ENCODE assay signal across 12 mouse cellular contexts in the genomic region with DNA sequence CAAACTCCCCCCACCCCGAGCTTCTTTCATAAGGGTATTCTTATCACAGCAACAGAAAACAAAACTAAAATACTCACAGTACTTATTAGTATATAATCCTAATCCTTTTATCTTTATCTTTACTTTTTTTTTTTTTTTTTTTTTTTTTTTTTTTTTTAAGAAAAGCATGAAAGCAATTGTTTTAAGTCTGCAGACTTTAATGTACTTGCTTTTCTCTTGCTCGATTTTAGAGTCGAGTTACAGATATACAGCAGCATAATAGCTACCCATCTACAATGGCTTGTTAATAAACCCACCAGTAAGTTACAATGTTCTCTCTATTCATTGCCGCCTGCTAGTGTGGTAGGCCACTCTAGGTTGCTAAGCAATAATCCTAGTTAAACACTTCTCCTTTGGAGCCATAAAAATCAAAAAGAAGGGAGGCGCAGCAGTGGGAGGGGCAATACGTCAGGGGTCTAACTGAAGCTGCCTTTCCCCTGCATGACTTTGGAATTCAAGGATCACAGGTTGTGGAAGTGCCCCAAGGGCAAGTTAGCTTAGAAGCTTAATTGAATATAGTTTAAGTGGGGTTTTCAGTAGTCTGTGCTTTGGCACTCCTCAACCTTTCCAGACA. TPM values are rescaled to one million over a fixed set of nuclear protein-coding genes. Genes with fewer than 3 reads are reported as not detected.
DNase-seq lines count a peak whose midpoint lies in the region; ATAC-seq and TF ChIP-seq lines count a peak whose summit lies in the region.
"Had no signal": no experiment of that assay in that cellular context is flagged by ENCODE, and none has a peak within 500 bp of the region (broad histone marks: within the 10 kb centered on the region; RNA-seq: fewer than 3 reads in every experiment).

No protein-coding gene starts in this region.

- WGBS in forebrain, embryonic 11.5 days: 16% methylated on average over 6 of the region's 6 CpGs
- WGBS in forebrain, embryonic 16.5 days: 7% methylated on average over 6 of the region's 6 CpGs
- 48% methylated on average over 6 of the region's 6 CpGs for WGBS in cerebellum, adult 2 months

- in situ Hi-C loops in CH12.LX (cut with MboI; ENCODE audit: low pct_ligation_motif_present, low pct_unique_long_range_greater_than_20kb, low sequenced_read_pairs): no loop called here

- H3K79me2 ChIP-seq in CH12.LX (replicated peaks; ENCODE audit: control insufficient read depth, extremely low read depth, insufficient read depth, poor library complexity, severe bottlenecking): no peaks in the 10 kb centered on the region

- peak; percentile 70 for DNase-seq in forebrain, embryonic 11.5 days (ENCODE audit: low spot score)
- no peak for DNase-seq in CH12.LX (ENCODE audit: extremely low read depth)
- DNase-seq in hindlimb bud, embryonic 11.5 days (ENCODE audit: extremely low spot score, low read depth, low spot score): peak; percentile 31
- peak; percentile 48 to 68 for DNase-seq in kidney, postnatal 36 days
- no peak for DNase-seq in cerebellum, adult 2 months
- DNase-seq in layer of hippocampus, adult 18-20 months (ENCODE audit: low spot score in 2 of 2): no peak
- DNase-seq: layer of hippocampus, postnatal 36 days had no signal

- no peaks in the 10 kb centered on the region; the same call in 1 of the 2 replicates for H3K27me3 ChIP-seq in forebrain, embryonic 11.5 days (ENCODE audit: control insufficient read depth, insufficient read depth, low read length)
- no peaks in the 10 kb centered on the region for H3K27me3 ChIP-seq in forebrain, embryonic 16.5 days (replicated peaks; ENCODE audit: control insufficient read depth, insufficient read depth, low read length)
- no peaks in the 10 kb centered on the region for H3K27me3 ChIP-seq in CH12.LX (replicated peaks)
- no peaks in the 10 kb centered on the region for H3K27me3 ChIP-seq in cerebellum, adult 2 months (ENCODE audit: control insufficient read depth, insufficient read depth, low read length)
- H3K27me3 ChIP-seq: liver, embryonic 15.5 days; Patski had no signal

- no peak overlapping the region for H3K27ac ChIP-seq in forebrain, embryonic 11.5 days (ENCODE audit: low read depth, low read length)
- no peak overlapping the region for H3K27ac ChIP-seq in forebrain, embryonic 16.5 days (ENCODE audit: low read length)
- no peak overlapping the region for H3K27ac ChIP-seq in CH12.LX (ENCODE audit: insufficient read depth, low read depth)
- H3K27ac ChIP-seq in cerebellum, adult 2 months (ENCODE audit: insufficient read depth, low read length): no peak overlapping the region
- H3K27ac ChIP-seq: liver, embryonic 15.5 days had no signal

- H3K4me1 ChIP-seq in forebrain, embryonic 11.5 days (replicated peaks; ENCODE audit: control insufficient read depth, insufficient read depth, low read length): peaks cover 4% of the 10 kb centered on the region; the same call in 1 of the 2 replicates
- peaks cover 20% of the 10 kb centered on the region for H3K4me1 ChIP-seq in forebrain, embryonic 16.5 days (replicated peaks; ENCODE audit: control insufficient read depth, insufficient read depth, low read length)
- peaks cover 9 to 43% of the 10 kb centered on the region in 2 experiments for H3K4me1 ChIP-seq in CH12.LX (ENCODE audit: control insufficient read depth in 1 of 2, insufficient read depth in 2 of 2)
- no peaks in the 10 kb centered on the region for H3K4me1 ChIP-seq in cerebellum, adult 2 months (ENCODE audit: control insufficient read depth, insufficient read depth, low read length)

- no peak overlapping the region for H3K4me3 ChIP-seq in forebrain, embryonic 11.5 days (ENCODE audit: low read depth, low read length)
- H3K4me3 ChIP-seq in forebrain, embryonic 16.5 days (replicated peaks; ENCODE audit: low read length): no peak overlapping the region
- no peak overlapping the region for H3K4me3 ChIP-seq in CH12.LX (replicated peaks in 1 of 3; ENCODE audit: low read depth in 2 of 3, low read length in 2 of 3, poor library complexity in 1 of 3)
- no peak overlapping the region for H3K4me3 ChIP-seq in cerebellum, adult 2 months (replicated peaks; ENCODE audit: insufficient read depth, low read depth, low read length)
- H3K4me3 ChIP-seq: erythroblast, embryonic 14.5 days; liver, embryonic 15.5 days had no signal

- no peak for TF ChIP-seq CTCF in CH12.LX (conservative IDR thresholded peaks at IDR 0.05 in 1 of 2, IDR thresholded peaks at IDR 0.05 in 1 of 2; ENCODE audit: low read depth in 2 of 2, low read length in 2 of 2)
- TF ChIP-seq CTCF in cerebellum, adult 2 months (IDR thresholded peaks at IDR 0.05; ENCODE audit: borderline replicate concordance, insufficient read depth, low read depth, low read length): no peak

- dilution Hi-C loops in CH12.LX (cut with MboI; ENCODE audit: extremely low pct_ligation_motif_present, extremely low pct_unique_long_range_greater_than_20kb, low sequenced_read_pairs): no loop called here

- H3K9me3 ChIP-seq in forebrain, embryonic 11.5 days (ENCODE audit: control insufficient read depth, low read length): no peaks in the 10 kb centered on the region
- H3K9me3 ChIP-seq in forebrain, embryonic 16.5 days (ENCODE audit: control insufficient read depth, low read length): no peaks in the 10 kb centered on the region
- H3K9me3 ChIP-seq in CH12.LX (replicated peaks; ENCODE audit: low read length): no peaks in the 10 kb centered on the region
- H3K9me3 ChIP-seq: liver, embryonic 15.5 days had no signal

- TF ChIP-seq EP300 in CH12.LX (IDR thresholded peaks at IDR 0.05; ENCODE audit: low read length): no peak

- H3K9ac ChIP-seq in forebrain, embryonic 11.5 days (ENCODE audit: low read length): no peak overlapping the region
- H3K9ac ChIP-seq in forebrain, embryonic 16.5 days (replicated peaks; ENCODE audit: low read depth, low read length): no peak overlapping the region
- H3K9ac ChIP-seq in CH12.LX (ENCODE audit: insufficient read depth, low read depth): no peak overlapping the region
- H3K9ac ChIP-seq: liver, embryonic 15.5 days had no signal

- H3K36me3 ChIP-seq in forebrain, embryonic 11.5 days (ENCODE audit: control insufficient read depth, insufficient read depth, low read length): no peaks in the 10 kb centered on the region
- H3K36me3 ChIP-seq in forebrain, embryonic 16.5 days (ENCODE audit: control insufficient read depth, insufficient read depth): no peaks in the 10 kb centered on the region
- H3K36me3 ChIP-seq in CH12.LX (replicated peaks in 1 of 2; ENCODE audit: control insufficient read depth in 1 of 2, insufficient read depth in 1 of 2, low read length in 1 of 2): no peaks in the 10 kb centered on the region
- H3K36me3 ChIP-seq: liver, embryonic 15.5 days had no signal

- peak; percentile 78 for ATAC-seq in forebrain, embryonic 11.5 days (replicated peaks; ENCODE audit: low FRiP score)
- ATAC-seq in forebrain, embryonic 16.5 days: no peak
- no peak for ATAC-seq in megakaryocyte-erythroid progenitor cell, adult 5-6 weeks (replicated peaks; ENCODE audit: low FRiP score, low TSS enrichment, poor library complexity, severe bottlenecking)
- ATAC-seq: Patski had no signal

- H3K4me2 ChIP-seq in forebrain, embryonic 11.5 days (ENCODE audit: low read depth, low read length, severe bottlenecking): peak overlapping the region; percentile 21; the same call in 1 of the 2 replicates
- no peak overlapping the region for H3K4me2 ChIP-seq in forebrain, embryonic 16.5 days (ENCODE audit: low read length)
- no peak overlapping the region for H3K4me2 ChIP-seq in CH12.LX (ENCODE audit: insufficient read depth, low read depth, poor library complexity, severe bottlenecking)
- H3K4me2 ChIP-seq: liver, embryonic 15.5 days had no signal

- TF ChIP-seq RAD21 in CH12.LX (IDR thresholded peaks at IDR 0.05; ENCODE audit: low read depth, low read length): no peak

- TF ChIP-seq POLR2A in CH12.LX (IDR thresholded peaks at IDR 0.05; ENCODE audit: low read depth, low read length): no peak
- TF ChIP-seq POLR2A in cerebellum, adult 2 months (IDR thresholded peaks at IDR 0.05; ENCODE audit: borderline replicate concordance, insufficient read depth, low read length): no peak

TF ChIP-seq in CH12.LX, 34 proteins besides CTCF, POLR2A, EP300 and RAD21:
- TF ChIP-seq USF2 (conservative IDR thresholded peaks at IDR 0.05; ENCODE audit: low read depth, low read length): no peak
- TF ChIP-seq UBTF (IDR thresholded peaks at IDR 0.05; ENCODE audit: low read depth, low read length): no peak
- no peak for TF ChIP-seq ETS1 (conservative IDR thresholded peaks at IDR 0.05; ENCODE audit: low read depth, low read length)
- TF ChIP-seq ZNF384 (IDR thresholded peaks at IDR 0.05; ENCODE audit: low read depth, low read length): peak; percentile 69

RNA-seq across cellular contexts. Expression of a gene that starts 5.3 kb away (rescaled TPM):
- 0.13 and 1.0 TPM in 2 replicates for polyA plus RNA-seq in forebrain, embryonic 11.5 days (2014; fragmentation: Nextera tagmentation; extraction: Ambion mirVana)
- 1.1 and 1.2 TPM in 2 replicates for polyA plus RNA-seq in forebrain, embryonic 16.5 days (2015; fragmentation: Nextera tagmentation; extraction: Ambion mirVana)
- total RNA-seq in CH12.LX (2012; rRNA removed): 0.29 and 0.38 TPM in 2 replicates
- total RNA-seq in CH12.LX (2014; rRNA removed): 0.24 and 0.27 TPM in 2 replicates
- 0.43 and 0.97 TPM in 2 replicates for polyA plus RNA-seq in CH12.LX (2012; ENCODE audit: insufficient read length, low read depth)
- polyA plus RNA-seq in cerebellum, adult 2 months (2012; rRNA removed): 1.2 and 1.7 TPM in 2 replicates
- 0.59 and 0.92 TPM in 2 replicates for total RNA-seq in megakaryocyte-erythroid progenitor cell, adult 5-6 weeks (2014; fragmentation: Nextera tagmentation)
- total RNA-seq in megakaryocyte-erythroid progenitor cell, adult 5-6 weeks (2017): 0.66 and 2.4 TPM in 2 replicates
- 1 to 10 TPM; 3.7 to 4.2 TPM for total RNA-seq in layer of hippocampus, adult 18-20 months (2021)
- polyA plus RNA-seq: erythroblast, embryonic 14.5 days had no signal

RNA-seq across cellular contexts. Expression of a gene that starts 22.0 kb away (rescaled TPM):
- polyA plus RNA-seq in forebrain, embryonic 11.5 days (2014; fragmentation: Nextera tagmentation; extraction: Ambion mirVana): 16.0 and 17.6 TPM in 2 replicates
- polyA plus RNA-seq in forebrain, embryonic 16.5 days (2015; fragmentation: Nextera tagmentation; extraction: Ambion mirVana): 21.3 and 22.1 TPM in 2 replicates
- total RNA-seq in CH12.LX (2012; rRNA removed) (6.3 and 6.5 TPM in 2 replicates), CH12.LX (2014; rRNA removed) (5.2 and 5.9 TPM in 2 replicates)
- polyA plus RNA-seq in CH12.LX (2012; ENCODE audit: insufficient read length, low read depth): 11.4 and 14.6 TPM in 2 replicates
- 14.3 and 14.5 TPM in 2 replicates for polyA plus RNA-seq in cerebellum, adult 2 months (2012; rRNA removed)
- total RNA-seq in megakaryocyte-erythroid progenitor cell, adult 5-6 weeks (2014; fragmentation: Nextera tagmentation): 19.7 and 19.8 TPM in 2 replicates
- 11.2 and 11.9 TPM in 2 replicates for total RNA-seq in megakaryocyte-erythroid progenitor cell, adult 5-6 weeks (2017)
- total RNA-seq in layer of hippocampus, adult 18-20 months (2021): 10 to 100 TPM; 32.9 to 35.4 TPM

Comparison
In these comparisons a context has a peak if more than half of its experiments do, and no peak if none do; other contexts are left out.
1. DNase-seq: peak in forebrain, embryonic 11.5 days (single experiment), hindlimb bud, embryonic 11.5 days (single experiment) and kidney, postnatal 36 days (2 of 2); none in CH12.LX (single experiment), cerebellum, adult 2 months (0 of 2) and layer of hippocampus, adult 18-20 months (0 of 2).